Comparison of ENCODE assay signal across 8 mouse cellular contexts in genomic region chr10:91122646-91123045, GRCm38 (mm10). TPM values are rescaled to one million over a fixed set of nuclear protein-coding genes. Genes with fewer than 3 reads are reported as not detected.
DNase-seq lines count a peak whose midpoint lies in the region; ATAC-seq lines count a peak whose summit lies in the region.

No protein-coding gene starts in this region.

- H3K9ac ChIP-seq in forebrain, embryonic 13.5 days: peak overlapping the region; percentile 99
- H3K9ac ChIP-seq in liver, embryonic 15.5 days: peak overlapping the region; percentile 92

- no peak for DNase-seq in heart, embryonic 10.5 days (ENCODE audit: low spot score)
- no peak for DNase-seq in heart, adult 18-20 months
- DNase-seq in CD4-positive helper T cell, adult 2 months (ENCODE audit: low read depth, low spot score): peak; percentile 57
- DNase-seq in embryo, embryonic 9.5 days (ENCODE audit: extremely low spot score): no peak
- DNase-seq in layer of hippocampus, postnatal 14 days (ENCODE audit: low spot score in 2 of 2): no peak
- no peak for DNase-seq in adrenal gland, postnatal 36 days

- H3K4me3 ChIP-seq in heart, embryonic 10.5 days: peak overlapping the region; percentile 100
- peak overlapping the region; percentile 99 for H3K4me3 ChIP-seq in forebrain, embryonic 13.5 days
- H3K4me3 ChIP-seq in liver, embryonic 15.5 days (replicated peaks): peak overlapping the region; percentile 78

- peak overlapping the region; percentile 100; the same call in 1 of the 2 replicates for H3K27ac ChIP-seq in heart, embryonic 10.5 days
- H3K27ac ChIP-seq in forebrain, embryonic 13.5 days: no peak overlapping the region
- peak overlapping the region; percentile 93; the same call in 1 of the 2 replicates for H3K27ac ChIP-seq in liver, embryonic 15.5 days (replicated peaks)

- peak overlapping the region; percentile 98 for H3K4me2 ChIP-seq in forebrain, embryonic 13.5 days
- peak overlapping the region; percentile 70 for H3K4me2 ChIP-seq in liver, embryonic 15.5 days

- no peaks in the 10 kb centered on the region for H3K27me3 ChIP-seq in heart, embryonic 10.5 days (ENCODE audit: insufficient read depth, poor library complexity, severe bottlenecking)
- no peaks in the 10 kb centered on the region for H3K27me3 ChIP-seq in forebrain, embryonic 13.5 days
- H3K27me3 ChIP-seq in liver, embryonic 15.5 days: no peaks in the 10 kb centered on the region

- 31% methylated on average over 6 of the region's 6 CpGs for WGBS in heart, embryonic 10.5 days
- WGBS in forebrain, embryonic 13.5 days: 40% methylated on average over 6 of the region's 6 CpGs
- 7% methylated on average over 6 of the region's 6 CpGs for WGBS in liver, embryonic 15.5 days (ENCODE audit: insufficient replicate concordance)

- peaks cover 45% of the 10 kb centered on the region for H3K36me3 ChIP-seq in heart, embryonic 10.5 days
- peaks cover 41% of the 10 kb centered on the region for H3K36me3 ChIP-seq in forebrain, embryonic 13.5 days (ENCODE audit: poor library complexity, severe bottlenecking)
- peaks cover 42% of the 10 kb centered on the region for H3K36me3 ChIP-seq in liver, embryonic 15.5 days (replicated peaks)

- no peaks in the 10 kb centered on the region for H3K9me3 ChIP-seq in heart, embryonic 10.5 days
- H3K9me3 ChIP-seq in forebrain, embryonic 13.5 days (replicated peaks): no peaks in the 10 kb centered on the region
- H3K9me3 ChIP-seq in liver, embryonic 15.5 days (replicated peaks): no peaks in the 10 kb centered on the region

- H3K4me1 ChIP-seq in heart, embryonic 10.5 days: peaks cover 22% of the 10 kb centered on the region
- peaks cover 21% of the 10 kb centered on the region for H3K4me1 ChIP-seq in forebrain, embryonic 13.5 days
- peaks cover 29% of the 10 kb centered on the region for H3K4me1 ChIP-seq in liver, embryonic 15.5 days (replicated peaks)

- ATAC-seq in forebrain, embryonic 13.5 days: no peak
- ATAC-seq in liver, embryonic 15.5 days (ENCODE audit: insufficient read depth): no peak

RNA-seq across cellular contexts. Expression of gene Slc25a3, which starts 1.2 kb away (rescaled TPM):
- polyA plus RNA-seq in heart, embryonic 10.5 days (2016; fragmentation: Nextera tagmentation; extraction: Ambion mirVana): 602 and 803 TPM in 2 replicates
- total RNA-seq in heart, adult 18-20 months (2021): 1,000 to 10,000 TPM; 2,644 to 2,919 TPM
- 439 and 465 TPM in 2 replicates for polyA plus RNA-seq in forebrain, embryonic 13.5 days (2015; fragmentation: Nextera tagmentation; extraction: Ambion mirVana)
- polyA plus RNA-seq in liver, embryonic 15.5 days (2015; fragmentation: Nextera tagmentation; extraction: Ambion mirVana): 193 and 198 TPM in 2 replicates
- 100 to 1,000 TPM; 567 to 579 TPM for total RNA-seq in layer of hippocampus, postnatal 14 days (2021)
- 1,000 to 10,000 TPM; 1,091 to 1,914 TPM for total RNA-seq in adrenal gland, postnatal 36 days (2021)

RNA-seq across cellular contexts. Expression of gene Ikbip, which starts 39.9 kb away (rescaled TPM):
- polyA plus RNA-seq in heart, embryonic 10.5 days (2016; fragmentation: Nextera tagmentation; extraction: Ambion mirVana): 39.1 and 39.2 TPM in 2 replicates
- 10 to 100 TPM; 18.4 to 20.9 TPM for total RNA-seq in heart, adult 18-20 months (2021)
- 13.0 and 14.7 TPM in 2 replicates for polyA plus RNA-seq in forebrain, embryonic 13.5 days (2015; fragmentation: Nextera tagmentation; extraction: Ambion mirVana)
- polyA plus RNA-seq in liver, embryonic 15.5 days (2015; fragmentation: Nextera tagmentation; extraction: Ambion mirVana): 7.4 and 8.5 TPM in 2 replicates
- 10 to 100 TPM; 14.7 to 14.9 TPM for total RNA-seq in layer of hippocampus, postnatal 14 days (2021)
- 10 to 100 TPM; 32.0 to 36.9 TPM for total RNA-seq in adrenal gland, postnatal 36 days (2021)

RNA-seq across cellular contexts. Expression of gene Apaf1, which starts 40.1 kb away (rescaled TPM):
- 17.7 and 17.8 TPM in 2 replicates for polyA plus RNA-seq in heart, embryonic 10.5 days (2016; fragmentation: Nextera tagmentation; extraction: Ambion mirVana)
- total RNA-seq in heart, adult 18-20 months (2021): 1 to 10 TPM; 5.6 to 6.5 TPM
- 19.8 and 20.2 TPM in 2 replicates for polyA plus RNA-seq in forebrain, embryonic 13.5 days (2015; fragmentation: Nextera tagmentation; extraction: Ambion mirVana)
- polyA plus RNA-seq in liver, embryonic 15.5 days (2015; fragmentation: Nextera tagmentation; extraction: Ambion mirVana): 6.8 and 6.9 TPM in 2 replicates
- total RNA-seq in layer of hippocampus, postnatal 14 days (2021): 10 to 100 TPM; 12.5 to 13.4 TPM
- 10 to 100 TPM in 1 of 2 experiments, 1 to 10 TPM in 1; 8.2 to 10.3 TPM for total RNA-seq in adrenal gland, postnatal 36 days (2021)

RNA-seq across cellular contexts. Expression of gene Tmpo, which starts 58.5 kb away (rescaled TPM):
- 142 and 192 TPM in 2 replicates for polyA plus RNA-seq in heart, embryonic 10.5 days (2016; fragmentation: Nextera tagmentation; extraction: Ambion mirVana)
- 10 to 100 TPM; 34.0 to 42.4 TPM for total RNA-seq in heart, adult 18-20 months (2021)
- 250 and 265 TPM in 2 replicates for polyA plus RNA-seq in forebrain, embryonic 13.5 days (2015; fragmentation: Nextera tagmentation; extraction: Ambion mirVana)
- polyA plus RNA-seq in liver, embryonic 15.5 days (2015; fragmentation: Nextera tagmentation; extraction: Ambion mirVana): 127 and 130 TPM in 2 replicates
- total RNA-seq in layer of hippocampus, postnatal 14 days (2021): 10 to 100 TPM; 29.6 to 38.5 TPM
- 100 to 1,000 TPM in 1 of 2 experiments, 10 to 100 TPM in 1; 95.1 to 105 TPM for total RNA-seq in adrenal gland, postnatal 36 days (2021)
